Mouse (Mus musculus) heart, postnatal 10 days (tissue): ENCODE results near the gene Phldb1. TPM values are rescaled to one million over a fixed set of nuclear protein-coding genes. Genes with fewer than 3 reads are reported as not detected.
"Not testable (repeated sequence)": the region's sequence is repeated elsewhere in the genome, so short reads cannot be mapped to it uniquely, and the experiment has no call there.

Source experiments
- DNase-seq, 2 experiments: peaks; one replicate each; pipeline ENCODE4 v3.0.0; 2021
- intact Hi-C: fragments of 180-260 bp; cut with DNase I; formaldehyde crosslinking; loops from one replicate; pipeline ENCODE4 v1.15.1; 2025
- total RNA-seq, 2 experiments: library from RNA; stranded (reverse); gene quantifications; 2 replicates each; pipeline ENCODE4 v1.2.3; 2021

Phldb1 gene
- 100 to 1,000 TPM; 127 to 130 TPM for total RNA-seq

- intact Hi-C loops = loop anchor here (5.0 kb wide), 1 partner anchor 43 kb away; no protein-coding TSS in a partner anchor
- DNase-seq = peak; percentile 84 to 86
Observed at GRCm38 (mm10) chr9:44734524-44735494, at the start of gene Phldb1. Gene Phldb1 (minus strand): TSS chr9:44735198.

GRCm38 (mm10) chr9:44772750-44773651 is 38.0 kb upstream of the Phldb1 start:
- intact Hi-C loops = loop anchor here (5.0 kb wide), 2 partner anchors 109 to 194 kb away; partner anchors contain the start of genes Kmt2a and Ube4a
- DNase-seq = peak; percentile 95 to 96

- intact Hi-C loops = loop anchor here (5.0 kb wide), 2 partner anchors 110 to 195 kb away; partner anchors contain the start of genes Kmt2a and Ube4a
- no peak for DNase-seq
Observed at GRCm38 (mm10) chr9:44772392-44772749, 37.4 kb upstream of the Phldb1 start.

GRCm38 (mm10) chr9:44771376-44771775 is 36.4 kb upstream of the Phldb1 start:
- DNase-seq = no peak
- intact Hi-C loops = loop anchor here (5.0 kb wide), 2 partner anchors 111 to 196 kb away; partner anchors contain the start of genes Kmt2a and Ube4a

- DNase-seq, intact Hi-C loops: not testable (repeated sequence)
Observed at GRCm38 (mm10) chr9:44768029-44768394, 33.0 kb upstream of the Phldb1 start.

GRCm38 (mm10) chr9:44767101-44768028 is 32.4 kb upstream of the Phldb1 start, which contains the start of the genes Arcn1 and Ift46:
Gene Arcn1 (minus strand): TSS chr9:44767845.
Gene Ift46 (plus strand): TSS chr9:44767908.
- DNase-seq = peak; percentile 88 to 90
- intact Hi-C loops = no loop called here

GRCm38 (mm10) chr9:44760873-44761272 is 25.9 kb upstream of the Phldb1 start:
- intact Hi-C loops = no loop called here
- DNase-seq = no peak

- intact Hi-C loops = loop anchor here (1.0 to 5.0 kb wide), 2 partner anchors 41 to 93 kb away; no protein-coding TSS in a partner anchor
Observed at GRCm38 (mm10) chr9:44748473-44748872, 13.5 kb upstream of the Phldb1 start.

GRCm38 (mm10) chr9:44747341-44747740 is 12.3 kb upstream of the Phldb1 start:
- intact Hi-C loops = loop anchor here (5.0 kb wide), 1 partner anchor 40 kb away; no protein-coding TSS in a partner anchor
- DNase-seq = no peak

More at GRCm38 (mm10) chr9:44748473-44748872, 13.5 kb upstream of the Phldb1 start:
- DNase-seq = peak in 1 of 2 experiments; percentile 39

- DNase-seq = no peak
- intact Hi-C loops = loop anchor here (5.0 kb wide), 1 partner anchor 39 kb away; no protein-coding TSS in a partner anchor
Observed at GRCm38 (mm10) chr9:44746666-44747065, 11.7 kb upstream of the Phldb1 start.

- intact Hi-C loops = loop anchor here (5.0 kb wide), 1 partner anchor 38 kb away; no protein-coding TSS in a partner anchor
- no peak for DNase-seq
Observed at GRCm38 (mm10) chr9:44745371-44745770, 10.4 kb upstream of the Phldb1 start.

GRCm38 (mm10) chr9:44740663-44741192 is 5.7 kb upstream of the Phldb1 start:
- no peak for DNase-seq
- intact Hi-C loops = no loop called here

- intact Hi-C loops = no loop called here
- DNase-seq = peak; percentile 83
Observed at GRCm38 (mm10) chr9:44737240-44737949, 2.4 kb upstream of the Phldb1 start.

- intact Hi-C loops = no loop called here
- no peak for DNase-seq
Observed at GRCm38 (mm10) chr9:44736301-44736700, 1.3 kb upstream of the Phldb1 start.

- DNase-seq = no peak
- intact Hi-C loops = no loop called here
Observed at GRCm38 (mm10) chr9:44735886-44736285, 888 bp upstream of the Phldb1 start.

GRCm38 (mm10) chr9:44733671-44734523 is 1.1 kb downstream of the Phldb1 start:
- intact Hi-C loops = loop anchor here (5.0 kb wide), 1 partner anchor 42 kb away; no protein-coding TSS in a partner anchor
- DNase-seq = peak; percentile 83 to 85

- DNase-seq = peak; percentile 45 to 52
- intact Hi-C loops = loop anchor here (5.0 kb wide), 1 partner anchor 41 kb away; no protein-coding TSS in a partner anchor
Observed at GRCm38 (mm10) chr9:44732921-44733530, 2.0 kb downstream of the Phldb1 start.
